ENCODE assay signal across 10 mouse cellular contexts in the genomic region with DNA sequence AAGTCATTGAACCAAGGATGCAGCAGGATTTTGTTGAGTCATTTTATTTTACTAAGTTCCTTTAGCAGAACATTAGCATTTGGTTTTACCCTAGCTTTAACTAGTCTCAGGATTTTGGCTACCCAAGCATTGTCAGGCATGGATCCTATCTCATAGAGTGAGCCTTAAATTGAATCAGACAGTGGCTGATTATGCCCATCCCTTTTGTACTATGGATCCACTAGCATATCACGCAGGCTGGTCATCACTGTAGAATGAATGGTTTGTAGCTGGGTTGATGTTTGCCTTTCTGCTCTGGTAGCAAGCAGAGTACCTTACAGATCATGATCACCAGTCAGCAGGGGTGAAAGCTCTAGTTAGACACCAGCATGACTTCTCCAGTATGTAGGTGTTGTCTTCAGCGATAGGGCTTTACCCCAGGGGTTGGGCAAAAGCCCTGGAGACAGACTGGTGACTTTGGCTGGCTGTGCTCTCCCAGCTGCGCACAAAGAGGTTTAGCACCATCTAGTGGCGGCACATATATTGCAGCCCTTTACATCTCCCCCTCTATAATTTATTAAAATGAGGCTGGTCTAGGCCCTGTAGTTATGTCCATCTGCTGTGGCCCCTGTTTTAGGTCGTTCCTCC. TPM values are rescaled to one million over a fixed set of nuclear protein-coding genes. Genes with fewer than 3 reads are reported as not detected.
A peak's percentile ranks its signal among the peaks of the same experiment; 100 is the strongest.
DNase-seq lines count a peak whose midpoint lies in the region; ATAC-seq and TF ChIP-seq lines count a peak whose summit lies in the region.
"Not testable (repeated sequence)": the region's sequence is repeated elsewhere in the genome, so short reads cannot be mapped to it uniquely, and the experiment has no call there.
"Had no signal": no experiment of that assay in that cellular context is flagged by ENCODE, and none has a peak within 500 bp of the region (broad histone marks: within the 10 kb centered on the region; RNA-seq: fewer than 3 reads in every experiment).

No protein-coding gene starts in this region.

- not testable (repeated sequence) for TF ChIP-seq POLR2A in CH12.LX (IDR thresholded peaks at IDR 0.05; ENCODE audit: low read depth, low read length); liver, adult 2 months (IDR thresholded peaks at IDR 0.05; ENCODE audit: extremely low read depth, insufficient read depth, low read length)

- H3K79me2 ChIP-seq in CH12.LX (replicated peaks; ENCODE audit: control insufficient read depth, extremely low read depth, insufficient read depth, poor library complexity, severe bottlenecking); liver, adult 2 months (ENCODE audit: control insufficient read depth, insufficient read depth, low read length): not testable (repeated sequence)

- not testable (repeated sequence) for H3K9ac ChIP-seq in CH12.LX (ENCODE audit: insufficient read depth, low read depth); hindbrain, embryonic 16.5 days (ENCODE audit: low read depth, low read length); liver, adult 2 months (ENCODE audit: low read depth, low read length); midbrain, embryonic 12.5 days (replicated peaks); stomach, embryonic 15.5 days

- TF ChIP-seq EP300 in CH12.LX (IDR thresholded peaks at IDR 0.05; ENCODE audit: low read length): not testable (repeated sequence)

- 43% methylated on average over 5 of the region's 5 CpGs for WGBS in hindbrain, embryonic 16.5 days
- WGBS in liver, adult 2 months: 22% methylated on average over 5 of the region's 5 CpGs
- 30% methylated on average over 5 of the region's 5 CpGs for WGBS in midbrain, embryonic 12.5 days
- WGBS in stomach, embryonic 15.5 days: 30% methylated on average over 5 of the region's 5 CpGs

- in situ Hi-C loops in CH12.LX (cut with MboI; ENCODE audit: low pct_ligation_motif_present, low pct_unique_long_range_greater_than_20kb, low sequenced_read_pairs): not testable (repeated sequence)

- peak; percentile 34 to 40; a peak in 3 of 4 replicates for TF ChIP-seq CTCF in CH12.LX (conservative IDR thresholded peaks at IDR 0.05 in 1 of 2, IDR thresholded peaks at IDR 0.05 in 1 of 2; ENCODE audit: low read depth in 2 of 2, low read length in 2 of 2)
- TF ChIP-seq CTCF in liver, adult 2 months (IDR thresholded peaks at IDR 0.05; ENCODE audit: low read depth, low read length): peak; percentile 59

- dilution Hi-C loops in CH12.LX (cut with MboI; ENCODE audit: extremely low pct_ligation_motif_present, extremely low pct_unique_long_range_greater_than_20kb, low sequenced_read_pairs): not testable (repeated sequence)

- TF ChIP-seq RAD21 in CH12.LX (IDR thresholded peaks at IDR 0.05; ENCODE audit: low read depth, low read length): peak; percentile 12

- not testable (repeated sequence) for H3K4me1 ChIP-seq in CH12.LX (ENCODE audit: control insufficient read depth in 1 of 2, insufficient read depth in 2 of 2); hindbrain, embryonic 16.5 days (ENCODE audit: control insufficient read depth, insufficient read depth, low read depth, low read length); liver, adult 2 months (ENCODE audit: control insufficient read depth, insufficient read depth, low read length); midbrain, embryonic 12.5 days; stomach, embryonic 15.5 days

- H3K36me3 ChIP-seq in CH12.LX (replicated peaks in 1 of 2; ENCODE audit: control insufficient read depth in 1 of 2, insufficient read depth in 1 of 2, low read length in 1 of 2); hindbrain, embryonic 16.5 days (ENCODE audit: control insufficient read depth, insufficient read depth, low read length); liver, adult 2 months (ENCODE audit: control insufficient read depth, insufficient read depth, low read length); midbrain, embryonic 12.5 days; stomach, embryonic 15.5 days: not testable (repeated sequence)

- ATAC-seq in hindbrain, embryonic 16.5 days: peak; percentile 68
- ATAC-seq in midbrain, embryonic 12.5 days (ENCODE audit: low FRiP score, low read depth): peak; percentile 89
- peak; percentile 85 for ATAC-seq in stomach, embryonic 15.5 days (ENCODE audit: insufficient read depth, low FRiP score, low read depth)

- H3K4me3 ChIP-seq in CH12.LX (replicated peaks in 1 of 3; ENCODE audit: low read depth in 2 of 3, low read length in 2 of 3, poor library complexity in 1 of 3); hindbrain, embryonic 16.5 days (ENCODE audit: low read length); liver, adult 2 months (ENCODE audit: insufficient read depth, low read depth, low read length); midbrain, embryonic 12.5 days; stomach, embryonic 15.5 days (replicated peaks): not testable (repeated sequence)

- not testable (repeated sequence) for H3K27ac ChIP-seq in CH12.LX (ENCODE audit: insufficient read depth, low read depth); hindbrain, embryonic 16.5 days (ENCODE audit: low read depth, low read length); liver, adult 2 months (replicated peaks; ENCODE audit: insufficient read depth, low read depth, low read length); midbrain, embryonic 12.5 days (replicated peaks); stomach, embryonic 15.5 days

- H3K4me2 ChIP-seq in CH12.LX (ENCODE audit: insufficient read depth, low read depth, poor library complexity, severe bottlenecking); hindbrain, embryonic 16.5 days (ENCODE audit: low read length); midbrain, embryonic 12.5 days (replicated peaks); stomach, embryonic 15.5 days: not testable (repeated sequence)

- H3K9me3 ChIP-seq in CH12.LX (replicated peaks; ENCODE audit: low read length); stomach, embryonic 15.5 days: not testable (repeated sequence)
- H3K9me3 ChIP-seq in hindbrain, embryonic 16.5 days (ENCODE audit: control insufficient read depth, low read length): peaks cover 14% of the 10 kb centered on the region; the same call in 1 of the 2 replicates
- peaks cover 30% of the 10 kb centered on the region for H3K9me3 ChIP-seq in midbrain, embryonic 12.5 days

- H3K27me3 ChIP-seq in CH12.LX (replicated peaks); hindbrain, embryonic 16.5 days (replicated peaks; ENCODE audit: control insufficient read depth, insufficient read depth, low read length); liver, adult 2 months (ENCODE audit: control insufficient read depth, insufficient read depth, low read length); midbrain, embryonic 12.5 days; stomach, embryonic 15.5 days (replicated peaks): not testable (repeated sequence)

- DNase-seq in CH12.LX (ENCODE audit: extremely low read depth): peak; percentile 39
- DNase-seq in cerebellum, postnatal 14 days: peak; percentile 18 to 36
- DNase-seq in heart, adult 18-20 months: peak; percentile 5 to 47
- DNase-seq in kidney, postnatal 4 days: peak; percentile 59 to 65
- not testable (repeated sequence) for DNase-seq in liver, adult 2 months (ENCODE audit: extremely low read depth, low read depth, low spot score)

RNA-seq across cellular contexts. Expression of gene Gm21149, which starts 22.6 kb away (rescaled TPM):
- total RNA-seq in CH12.LX (2012; rRNA removed) (not detected in 2 replicates), CH12.LX (2014; rRNA removed) (not detected in 2 replicates)
- not detected in 2 replicates for polyA plus RNA-seq in CH12.LX (2012; ENCODE audit: insufficient read length, low read depth)
- total RNA-seq in heart, adult 18-20 months (2021): not detected
- polyA plus RNA-seq in hindbrain, embryonic 16.5 days (2015; fragmentation: Nextera tagmentation; extraction: Ambion mirVana): not detected in 2 replicates
- total RNA-seq in liver, adult 2 months (2014; rRNA removed): not detected in 2 replicates
- polyA plus RNA-seq in liver, adult 2 months (2012; rRNA removed): not detected in 2 replicates
- not detected in 2 replicates for polyA plus RNA-seq in midbrain, embryonic 12.5 days (2016; fragmentation: Nextera tagmentation; extraction: Ambion mirVana)
- not detected in 2 replicates for polyA plus RNA-seq in stomach, embryonic 15.5 days (2015; fragmentation: Nextera tagmentation; extraction: Ambion mirVana)
- polyA plus RNA-seq: limb, embryonic 10.5 days; spleen, adult 2 months had no signal

RNA-seq across cellular contexts. Expression of gene Gm21190, which starts 30.1 kb away (rescaled TPM):
- total RNA-seq in CH12.LX (2012; rRNA removed) (not detected in 2 replicates), CH12.LX (2014; rRNA removed) (not detected in 2 replicates)
- not detected in 2 replicates for polyA plus RNA-seq in CH12.LX (2012; ENCODE audit: insufficient read length, low read depth)
- not detected for total RNA-seq in heart, adult 18-20 months (2021)
- polyA plus RNA-seq in hindbrain, embryonic 16.5 days (2015; fragmentation: Nextera tagmentation; extraction: Ambion mirVana): not detected in 2 replicates
- total RNA-seq in liver, adult 2 months (2014; rRNA removed): not detected in 2 replicates
- not detected in 2 replicates for polyA plus RNA-seq in liver, adult 2 months (2012; rRNA removed)
- not detected in 2 replicates for polyA plus RNA-seq in midbrain, embryonic 12.5 days (2016; fragmentation: Nextera tagmentation; extraction: Ambion mirVana)
- not detected in 2 replicates for polyA plus RNA-seq in stomach, embryonic 15.5 days (2015; fragmentation: Nextera tagmentation; extraction: Ambion mirVana)
- polyA plus RNA-seq: limb, embryonic 10.5 days; spleen, adult 2 months had no signal
